In genomic region chr9:14369271-14369670, GRCm38 (mm10) we compare ENCODE assay signal across 16 mouse cellular contexts. TPM values are rescaled to one million over a fixed set of nuclear protein-coding genes. Genes with fewer than 3 reads are reported as not detected.
DNase-seq lines count a peak whose midpoint lies in the region; ATAC-seq and TF ChIP-seq lines count a peak whose summit lies in the region.
"Had no signal": no experiment of that assay in that cellular context is flagged by ENCODE, and none has a peak within 500 bp of the region (broad histone marks: within the 10 kb centered on the region; RNA-seq: fewer than 3 reads in every experiment).

No protein-coding gene starts in this region.

- H3K4me1 ChIP-seq in stomach, embryonic 14.5 days (ENCODE audit: control insufficient read depth, insufficient read depth, low read length) = peaks cover 11% of the 10 kb centered on the region; the same call in 1 of the 2 replicates
- H3K4me1 ChIP-seq in stomach, postnatal 0 days (replicated peaks; ENCODE audit: control insufficient read depth, insufficient read depth) = no peaks in the 10 kb centered on the region
- no peaks in the 10 kb centered on the region for H3K4me1 ChIP-seq in intestine, embryonic 16.5 days (ENCODE audit: control insufficient read depth, insufficient read depth, low read length)
- 0 out of 2 replicates have a peak, but pooled peaks cover 2% of the 10 kb centered on the region for H3K4me1 ChIP-seq in embryonic facial prominence, embryonic 10.5 days
- H3K4me1 ChIP-seq: heart, embryonic 15.5 days had no signal

- H3K36me3 ChIP-seq in stomach, embryonic 14.5 days (ENCODE audit: control insufficient read depth, insufficient read depth, low read length) = no peaks in the 10 kb centered on the region
- no peaks in the 10 kb centered on the region for H3K36me3 ChIP-seq in stomach, postnatal 0 days (ENCODE audit: control insufficient read depth, insufficient read depth, low read length)
- peaks cover 4% of the 10 kb centered on the region; the same call in 1 of the 2 replicates for H3K36me3 ChIP-seq in intestine, embryonic 16.5 days (ENCODE audit: control insufficient read depth, insufficient read depth, low read length)
- no peaks in the 10 kb centered on the region for H3K36me3 ChIP-seq in embryonic facial prominence, embryonic 10.5 days (replicated peaks)
- H3K36me3 ChIP-seq: heart, embryonic 15.5 days had no signal

- H3K27ac ChIP-seq in stomach, embryonic 14.5 days (ENCODE audit: low read length) = no peak overlapping the region
- no peak overlapping the region for H3K27ac ChIP-seq in stomach, postnatal 0 days (replicated peaks)
- H3K27ac ChIP-seq in intestine, embryonic 16.5 days (ENCODE audit: low read length) = no peak overlapping the region
- H3K27ac ChIP-seq in embryonic facial prominence, embryonic 10.5 days (replicated peaks) = no peak overlapping the region
- H3K27ac ChIP-seq: heart, embryonic 15.5 days; hindbrain, embryonic 13.5 days had no signal

- no peak for TF ChIP-seq EP300 in stomach, postnatal 0 days (optimal IDR thresholded peaks at IDR 0.05)

- H3K9me3 ChIP-seq in stomach, embryonic 14.5 days (ENCODE audit: control insufficient read depth, low read depth, low read length) = no peaks in the 10 kb centered on the region; the same call in 1 of the 2 replicates
- H3K9me3 ChIP-seq in stomach, postnatal 0 days (ENCODE audit: control insufficient read depth, low read length) = no peaks in the 10 kb centered on the region
- peaks cover 4% of the 10 kb centered on the region; the same call in 1 of the 2 replicates for H3K9me3 ChIP-seq in intestine, embryonic 16.5 days (ENCODE audit: control insufficient read depth, low read length)
- no peaks in the 10 kb centered on the region for H3K9me3 ChIP-seq in embryonic facial prominence, embryonic 10.5 days
- H3K9me3 ChIP-seq: heart, embryonic 15.5 days had no signal

- H3K27me3 ChIP-seq in stomach, embryonic 14.5 days (ENCODE audit: control insufficient read depth, insufficient read depth, low read length) = no peaks in the 10 kb centered on the region
- H3K27me3 ChIP-seq in stomach, postnatal 0 days (ENCODE audit: control insufficient read depth, insufficient read depth, low read length) = no peaks in the 10 kb centered on the region
- H3K27me3 ChIP-seq in intestine, embryonic 16.5 days (replicated peaks; ENCODE audit: control insufficient read depth, insufficient read depth, low read length) = no peaks in the 10 kb centered on the region
- H3K27me3 ChIP-seq in embryonic facial prominence, embryonic 10.5 days (replicated peaks; ENCODE audit: low read depth, poor library complexity, severe bottlenecking) = no peaks in the 10 kb centered on the region
- H3K27me3 ChIP-seq: heart, embryonic 15.5 days; hindbrain, embryonic 13.5 days had no signal

- ATAC-seq in stomach, embryonic 14.5 days (ENCODE audit: insufficient number of reproducible peaks, insufficient read depth, low FRiP score, low read depth) = peak; percentile 80; the same call in 1 of the 2 replicates
- ATAC-seq in stomach, postnatal 0 days (ENCODE audit: low FRiP score, low TSS enrichment) = no peak
- peak; percentile 87 for ATAC-seq in intestine, embryonic 16.5 days
- ATAC-seq in megakaryocyte, adult 5-6 weeks (ENCODE audit: poor library complexity, severe bottlenecking) = peak; percentile 43
- ATAC-seq: activated CD4-positive, CD25-positive, alpha-beta regulatory T cell, adult 4 months; midbrain, embryonic 16.5 days had no signal

- H3K4me3 ChIP-seq in stomach, embryonic 14.5 days (ENCODE audit: low read depth, low read length) = no peak overlapping the region
- H3K4me3 ChIP-seq in stomach, postnatal 0 days (ENCODE audit: low read depth, low read length) = no peak overlapping the region
- H3K4me3 ChIP-seq in intestine, embryonic 16.5 days (ENCODE audit: low read length) = no peak overlapping the region
- no peak overlapping the region for H3K4me3 ChIP-seq in embryonic facial prominence, embryonic 10.5 days
- H3K4me3 ChIP-seq: heart, embryonic 15.5 days; hindbrain, embryonic 13.5 days had no signal

- no peak overlapping the region for H3K4me2 ChIP-seq in stomach, embryonic 14.5 days (replicated peaks; ENCODE audit: low read depth, low read length)
- H3K4me2 ChIP-seq in stomach, postnatal 0 days (replicated peaks; ENCODE audit: low read depth) = no peak overlapping the region
- H3K4me2 ChIP-seq in intestine, embryonic 16.5 days (ENCODE audit: low read depth, low read length) = no peak overlapping the region
- H3K4me2 ChIP-seq: heart, embryonic 15.5 days; hindbrain, embryonic 13.5 days had no signal

- no peak for DNase-seq in stomach, postnatal 0 days (ENCODE audit: low spot score)
- DNase-seq in layer of hippocampus, adult 11-12 months (ENCODE audit: low spot score) = no peak
- no peak for DNase-seq in urinary bladder, adult 18-20 months (ENCODE audit: low spot score in 2 of 2)
- no peak for DNase-seq in embryonic facial prominence, embryonic 10.5 days (ENCODE audit: low spot score)
- DNase-seq: adrenal gland, postnatal 36 days; cerebellum, adult 18-20 months; kidney, adult 2 months; right cerebral cortex, postnatal 4 days; thymus, postnatal 4 days had no signal

- no peak for TF ChIP-seq CTCF in stomach, postnatal 0 days (IDR thresholded peaks at IDR 0.05; ENCODE audit: low read depth)

- H3K9ac ChIP-seq in stomach, embryonic 14.5 days (replicated peaks; ENCODE audit: low read depth, low read length) = no peak overlapping the region
- H3K9ac ChIP-seq in stomach, postnatal 0 days (ENCODE audit: low read length) = no peak overlapping the region
- no peak overlapping the region for H3K9ac ChIP-seq in intestine, embryonic 16.5 days (ENCODE audit: low read depth, low read length)
- H3K9ac ChIP-seq: heart, embryonic 15.5 days; hindbrain, embryonic 13.5 days had no signal

RNA-seq across cellular contexts. Expression of gene Endod1, which starts 12.0 kb away (rescaled TPM):
- 27.9 and 28.5 TPM in 2 replicates for polyA plus RNA-seq in stomach, embryonic 14.5 days (2014; fragmentation: Nextera tagmentation; extraction: Ambion mirVana)
- 80.8 and 90.1 TPM in 2 replicates for polyA plus RNA-seq in stomach, postnatal 0 days (2015; fragmentation: Nextera tagmentation; extraction: Ambion mirVana)
- 24.9 and 27.4 TPM in 2 replicates for polyA plus RNA-seq in intestine, embryonic 16.5 days (2015; fragmentation: Nextera tagmentation; extraction: Ambion mirVana)
- 9.4 and 11.8 TPM in 2 replicates for total RNA-seq in megakaryocyte, adult 5-6 weeks (2015)
- total RNA-seq in megakaryocyte, adult 5-6 weeks (2017) = 10.3 and 11.7 TPM in 2 replicates
- 6.9 and 8.0 TPM in 2 replicates for polyA plus RNA-seq in embryonic facial prominence, embryonic 10.5 days (2016; fragmentation: Nextera tagmentation; extraction: Ambion mirVana)
